Mouse (Mus musculus) cerebellum, adult (tissue): ENCODE data around the gene Doc2g.
"Not testable (repeated sequence)": the region's sequence is repeated elsewhere in the genome, so short reads cannot be mapped to it uniquely, and the experiment has no call there.

ENCODE experiments used
- ATAC-seq: cut with Nextera tagmentation; 2 replicates; pipeline ENCODE4 v1.9.2; 2017; ENCODE audit warnings: mild to moderate bottlenecking, moderate library complexity, mixed read lengths; ENCODE audit not compliant: insufficient number of reproducible peaks, low FRiP score, low TSS enrichment

Doc2g gene

GRCm38 (mm10) chr19:4047859-4048258 is 44.7 kb downstream of the Doc2g start:
- ATAC-seq = no peak

GRCm38 (mm10) chr19:4049069-4049468 is 46.0 kb downstream of the Doc2g start:
- not testable (repeated sequence) for ATAC-seq

GRCm38 (mm10) chr19:4051016-4051415 is 47.9 kb downstream of the Doc2g start:
- ATAC-seq = no peak

GRCm38 (mm10) chr19:4051741-4052515 is 48.8 kb downstream of the Doc2g start:
- ATAC-seq = no peak

GRCm38 (mm10) chr19:4052516-4053030 is 49.5 kb downstream of the Doc2g start:
- no peak for ATAC-seq

GRCm38 (mm10) chr19:4054613-4055012 is 51.5 kb downstream of the Doc2g start:
- ATAC-seq = no peak

GRCm38 (mm10) chr19:4055216-4055946 is 52.3 kb downstream of the Doc2g start:
- no peak; the same call in 1 of the 2 replicates for ATAC-seq

GRCm38 (mm10) chr19:4055947-4056693 is 53.0 kb downstream of the Doc2g start:
- ATAC-seq = no peak
